In genomic region chr7:45135993-45136567, GRCm38 (mm10) we compare ENCODE assay signal across 7 mouse cellular contexts. TPM values are rescaled to one million over a fixed set of nuclear protein-coding genes. Genes with fewer than 3 reads are reported as not detected.
A peak's percentile ranks its signal among the peaks of the same experiment; 100 is the strongest.
DNase-seq lines count a peak whose midpoint lies in the region; ATAC-seq and TF ChIP-seq lines count a peak whose summit lies in the region.

TSS of gene Gm45713 (minus strand) at chr7:45136231.
TSS of gene Flt3l (minus strand) at chr7:45136432.

- peak; percentile 95 for TF ChIP-seq CTCF in kidney, adult 2 months (conservative IDR thresholded peaks at IDR 0.05; ENCODE audit: insufficient read depth, insufficient read length, low read depth, low read length)

- no peaks in the 10 kb centered on the region for H3K36me3 ChIP-seq in embryonic facial prominence, embryonic 12.5 days
- no peaks in the 10 kb centered on the region for H3K36me3 ChIP-seq in kidney, adult 2 months (ENCODE audit: control insufficient read depth, insufficient read depth, low read length)
- no peaks in the 10 kb centered on the region for H3K36me3 ChIP-seq in limb, embryonic 12.5 days
- no peaks in the 10 kb centered on the region for H3K36me3 ChIP-seq in midbrain, embryonic 14.5 days (ENCODE audit: control insufficient read depth, insufficient read depth, low read length)

- H3K4me2 ChIP-seq in embryonic facial prominence, embryonic 12.5 days (replicated peaks) = peak within 1 kb of the TSS; percentile 61
- peak within 1 kb of the TSS; percentile 69 for H3K4me2 ChIP-seq in limb, embryonic 12.5 days
- peak within 1 kb of the TSS; percentile 59 for H3K4me2 ChIP-seq in midbrain, embryonic 14.5 days (ENCODE audit: low read length)

- H3K9ac ChIP-seq in embryonic facial prominence, embryonic 12.5 days = peak within 1 kb of the TSS; percentile 69
- peak within 1 kb of the TSS; percentile 58 for H3K9ac ChIP-seq in limb, embryonic 12.5 days (replicated peaks)
- H3K9ac ChIP-seq in midbrain, embryonic 14.5 days (replicated peaks; ENCODE audit: low read length) = peak within 1 kb of the TSS; percentile 40

- peak within 1 kb of the TSS; percentile 47 for H3K4me3 ChIP-seq in embryonic facial prominence, embryonic 12.5 days
- H3K4me3 ChIP-seq in kidney, adult 2 months (ENCODE audit: insufficient read depth, low read depth, low read length) = peak within 1 kb of the TSS; percentile 53
- H3K4me3 ChIP-seq in limb, embryonic 12.5 days (replicated peaks) = peak within 1 kb of the TSS; percentile 49
- peak within 1 kb of the TSS; percentile 36 for H3K4me3 ChIP-seq in midbrain, embryonic 14.5 days (replicated peaks; ENCODE audit: low read depth, low read length)

- no peak within 1 kb of the TSS for H3K27ac ChIP-seq in embryonic facial prominence, embryonic 12.5 days
- H3K27ac ChIP-seq in kidney, adult 2 months (ENCODE audit: insufficient read depth, low read depth, low read length) = peak within 1 kb of the TSS; percentile 10; the same call in 1 of the 2 replicates
- H3K27ac ChIP-seq in limb, embryonic 12.5 days = 0 out of 2 replicates have a peak within 1 kb of the TSS, but pooled peaks have one; percentile 13
- H3K27ac ChIP-seq in midbrain, embryonic 14.5 days (replicated peaks; ENCODE audit: low read depth, low read length) = no peak within 1 kb of the TSS

- H3K4me1 ChIP-seq in embryonic facial prominence, embryonic 12.5 days = peaks cover 7% of the 10 kb centered on the region; the same call in 1 of the 2 replicates
- H3K4me1 ChIP-seq in kidney, adult 2 months (ENCODE audit: control insufficient read depth, insufficient read depth, low read length) = no peaks in the 10 kb centered on the region
- peaks cover 10% of the 10 kb centered on the region for H3K4me1 ChIP-seq in limb, embryonic 12.5 days (replicated peaks)
- H3K4me1 ChIP-seq in midbrain, embryonic 14.5 days (ENCODE audit: control insufficient read depth, insufficient read depth, low read length) = no peaks in the 10 kb centered on the region

- TF ChIP-seq POLR2A in kidney, adult 2 months (IDR thresholded peaks at IDR 0.05; ENCODE audit: low read depth, low read length) = no peak

- H3K9me3 ChIP-seq in embryonic facial prominence, embryonic 12.5 days = no peaks in the 10 kb centered on the region
- peaks cover 4% of the 10 kb centered on the region; the same call in 1 of the 2 replicates for H3K9me3 ChIP-seq in limb, embryonic 12.5 days
- no peaks in the 10 kb centered on the region for H3K9me3 ChIP-seq in midbrain, embryonic 14.5 days (ENCODE audit: control insufficient read depth, low read length)

- ATAC-seq in embryonic facial prominence, embryonic 12.5 days (ENCODE audit: insufficient number of reproducible peaks, insufficient read depth, low FRiP score, low TSS enrichment) = peak; percentile 68; the same call in 1 of the 2 replicates
- peak; percentile 54 for ATAC-seq in limb, embryonic 12.5 days (ENCODE audit: insufficient number of reproducible peaks, insufficient read depth, low FRiP score, low TSS enrichment, low read depth)
- ATAC-seq in midbrain, embryonic 14.5 days (ENCODE audit: low FRiP score, low TSS enrichment) = peak; percentile 80

- peak; percentile 92 for DNase-seq in adrenal gland, postnatal 25 days
- DNase-seq in heart, adult 18-20 months = peak; percentile 96 to 97
- DNase-seq in kidney, adult 2 months = peak; percentile 96
- peak; percentile 90 for DNase-seq in midbrain, embryonic 14.5 days
- DNase-seq in spleen, adult 12 weeks (ENCODE audit: low spot score) = peak; percentile 86

- 3% methylated on average over 29 of the region's 29 CpGs for WGBS in embryonic facial prominence, embryonic 12.5 days
- under 1% methylated on average over 29 of the region's 29 CpGs for WGBS in kidney, adult 2 months
- WGBS in limb, embryonic 12.5 days = 2% methylated on average over 29 of the region's 29 CpGs
- 6% methylated on average over 29 of the region's 29 CpGs for whole genome bisulfite sequencing in midbrain, embryonic 14.5 days

- peaks cover 13% of the 10 kb centered on the region; the same call in 1 of the 2 replicates for H3K27me3 ChIP-seq in embryonic facial prominence, embryonic 12.5 days
- H3K27me3 ChIP-seq in kidney, adult 2 months (replicated peaks; ENCODE audit: control insufficient read depth, insufficient read depth, low read length) = no peaks in the 10 kb centered on the region
- peaks cover 28% of the 10 kb centered on the region for H3K27me3 ChIP-seq in limb, embryonic 12.5 days
- H3K27me3 ChIP-seq in midbrain, embryonic 14.5 days (ENCODE audit: control insufficient read depth, insufficient read depth, low read length) = peaks cover 16% of the 10 kb centered on the region; the same call in 1 of the 2 replicates

RNA-seq across cellular contexts. Expression of gene Gm45713, which starts in this region (rescaled TPM):
- total RNA-seq in adrenal gland, postnatal 25 days (2021) = not detected in 2 replicates
- 0.22 and 0.27 TPM in 2 replicates for polyA plus RNA-seq in embryonic facial prominence, embryonic 12.5 days (2016; fragmentation: Nextera tagmentation; extraction: Ambion mirVana)
- under 1 TPM; 0.26 to 0.47 TPM for total RNA-seq in heart, adult 18-20 months (2021)
- polyA plus RNA-seq in kidney, adult 2 months (2012; rRNA removed) = 5.6 TPM in 2 replicates
- 0.32 TPM in 1 of 2 replicates, not detected in the other for polyA plus RNA-seq in limb, embryonic 12.5 days (2016; fragmentation: Nextera tagmentation; extraction: Ambion mirVana)
- 0.53 TPM in 1 of 2 replicates, not detected in the other for polyA plus RNA-seq in midbrain, embryonic 14.5 days (2014; fragmentation: Nextera tagmentation; extraction: Ambion mirVana)

RNA-seq across cellular contexts. Expression of gene Flt3l, which starts in this region (rescaled TPM):
- total RNA-seq in adrenal gland, postnatal 25 days (2021) = 29.1 and 32.1 TPM in 2 replicates
- 0.67 and 1.1 TPM in 2 replicates for polyA plus RNA-seq in embryonic facial prominence, embryonic 12.5 days (2016; fragmentation: Nextera tagmentation; extraction: Ambion mirVana)
- 1 to 10 TPM; 2.7 to 5.3 TPM for total RNA-seq in heart, adult 18-20 months (2021)
- 36.8 and 37.7 TPM in 2 replicates for polyA plus RNA-seq in kidney, adult 2 months (2012; rRNA removed)
- polyA plus RNA-seq in limb, embryonic 12.5 days (2016; fragmentation: Nextera tagmentation; extraction: Ambion mirVana) = 0.71 and 0.83 TPM in 2 replicates
- polyA plus RNA-seq in midbrain, embryonic 14.5 days (2014; fragmentation: Nextera tagmentation; extraction: Ambion mirVana) = 0.50 and 1.4 TPM in 2 replicates

Comparison
In these comparisons a context has a peak if more than half of its experiments do, and no peak if none do; other contexts are left out.
1. RNA of gene Flt3l (polyA plus RNA-seq): 36.8 to 37.7 TPM in kidney, adult 2 months; 0.50 to 1.4 TPM in midbrain, embryonic 14.5 days, 0.67 to 1.1 TPM in embryonic facial prominence, embryonic 12.5 days and 0.71 to 0.83 TPM in limb, embryonic 12.5 days; every median in the first group is over 10 times any median in the second.
2. Peak in ATAC-seq, H3K4me3 ChIP-seq, H3K27ac ChIP-seq, H3K9ac ChIP-seq and H3K4me2 ChIP-seq in limb, embryonic 12.5 days; RNA of the genes that start here not detected or under 1 TPM.
3. Peak in every context shown above with its lines, with median percentiles within 50 percentile points of each other: DNase-seq, ATAC-seq, H3K4me2 ChIP-seq, H3K4me3 ChIP-seq and H3K9ac ChIP-seq.